Mouse (Mus musculus) embryonic facial prominence, embryonic 15.5 days (tissue): ENCODE data around the gene Tbc1d17. TPM values are rescaled to one million over a fixed set of nuclear protein-coding genes. Genes with fewer than 3 reads are reported as not detected.

Experiments
- ATAC-seq: fragments of 200-750 bp; cut with Nextera tagmentation; 2 replicates; pipeline ENCODE4 v1.8.0; 2017; ENCODE audit warnings: low read depth, moderate TSS enrichment; ENCODE audit not compliant: insufficient number of reproducible peaks, low FRiP score, low TSS enrichment
- H3K27ac ChIP-seq: fragments of 300-500 bp; sonication (generic); replicated peaks from 2 replicates; pipeline ENCODE4 v1.5.1; 2015; ENCODE audit warnings: mild to moderate bottlenecking, inconsistent platforms
- H3K27me3 ChIP-seq: fragments of 300-500 bp; sonication (generic); 2 replicates; pipeline ENCODE4 v1.6.1; 2015; ENCODE audit warnings: inconsistent platforms
- H3K36me3 ChIP-seq: fragments of 300-500 bp; sonication (generic); 2 replicates; pipeline ENCODE4 v1.6.1; 2015; ENCODE audit warnings: mild to moderate bottlenecking, inconsistent platforms
- H3K4me1 ChIP-seq: fragments of 300-500 bp; sonication (generic); 2 replicates; pipeline ENCODE4 v1.6.1; 2015; ENCODE audit warnings: inconsistent platforms
- H3K4me2 ChIP-seq: fragments of 300-500 bp; sonication (generic); replicated peaks from 2 replicates; pipeline ENCODE4 v1.6.1; 2015; ENCODE audit warnings: mild to moderate bottlenecking, inconsistent platforms
- H3K4me3 ChIP-seq: fragments of 300-500 bp; sonication (generic); replicated peaks from 2 replicates; pipeline ENCODE4 v1.5.1; 2015; ENCODE audit warnings: mild to moderate bottlenecking, inconsistent platforms
- H3K9ac ChIP-seq: fragments of 300-500 bp; sonication (generic); 2 replicates; pipeline ENCODE4 v1.6.1; 2015; ENCODE audit warnings: inconsistent platforms
- H3K9me3 ChIP-seq: fragments of 300-500 bp; sonication (generic); replicated peaks from 2 replicates; pipeline ENCODE4 v1.6.1; 2016; ENCODE audit warnings: inconsistent platforms
- WGBS: fragments of 180-500 bp; shearing (Covaris S2); methylation state at CpG from one replicate; pipeline ENCODE4 v1.1.7; 2015; 5-methylcytosine and 5-hydroxymethylcytosine counted together
- polyA plus RNA-seq: library from polyadenylated mRNA; unstranded; fragments of >200 nt; fragmentation: Nextera tagmentation; extraction: Ambion mirVana; gene quantifications from 2 replicates; pipeline ENCODE4 v1.2.1, GENCODE M21; 2015

Tbc1d17 gene
- polyA plus RNA-seq: 86.6 and 89.3 TPM in 2 replicates

GRCm38 (mm10) chr7:44848561-44849415 is at the start of gene Tbc1d17, which contains the start of gene Akt1s1:
Gene Tbc1d17 (minus strand): TSS chr7:44849079.
Gene Akt1s1 (plus strand): TSS chr7:44848991.
- no peaks in the 10 kb centered on the region for H3K27me3 ChIP-seq
- peak; percentile 90 for ATAC-seq

DNA sequence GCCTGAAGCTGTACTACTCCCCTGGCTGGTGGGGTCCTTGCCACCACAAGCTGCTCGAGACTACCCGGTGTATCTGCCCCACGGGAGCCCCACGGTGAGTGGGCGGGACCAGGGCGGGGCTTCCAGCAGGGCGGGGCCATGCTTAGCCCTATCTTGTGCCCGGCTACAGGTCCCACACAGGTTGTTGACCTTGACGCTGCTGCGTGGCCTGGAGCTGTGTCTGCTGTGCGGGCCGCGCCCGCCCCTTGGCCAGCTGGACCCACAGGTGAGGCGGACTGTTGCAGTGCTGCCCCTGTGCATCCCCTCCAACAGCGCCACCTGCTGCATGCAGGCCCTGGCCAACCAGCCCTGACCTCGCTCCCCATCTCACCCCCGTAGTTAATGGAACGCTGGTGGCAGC is 49.7 kb upstream of the Tbc1d17 start:
- Histone ChIP-seq H3K4me1 (peaks cover 48% of the 10 kb centered on the region), H3K4me3 (no peak overlapping the region), H3K4me2 (no peak overlapping the region; the same call in 1 of the 2 replicates), H3K27me3 (no peaks in the 10 kb centered on the region), H3K9me3 (no peaks in the 10 kb centered on the region), H3K36me3 (peaks cover 34% of the 10 kb centered on the region), H3K9ac (no peak overlapping the region), H3K27ac (no peak overlapping the region)
- ATAC-seq: no peak
- 36% methylated on average over 19 of the region's 19 CpGs for WGBS

More at GRCm38 (mm10) chr7:44848561-44849415, at the start of gene Tbc1d17, which contains the start of gene Akt1s1:
- peak within 1 kb of the TSS; percentile 85 for H3K4me2 ChIP-seq
- peak within 1 kb of the TSS; percentile 100 for H3K27ac ChIP-seq
- peak within 1 kb of the TSS; percentile 81 for H3K4me3 ChIP-seq
- peaks cover 39% of the 10 kb centered on the region for H3K36me3 ChIP-seq
- H3K9ac ChIP-seq: peak within 1 kb of the TSS; percentile 80
- H3K9me3 ChIP-seq: no peaks in the 10 kb centered on the region
- H3K4me1 ChIP-seq: peaks cover 38% of the 10 kb centered on the region
- under 1% methylated on average over 54 of the region's 54 CpGs for whole genome bisulfite sequencing

DNA sequence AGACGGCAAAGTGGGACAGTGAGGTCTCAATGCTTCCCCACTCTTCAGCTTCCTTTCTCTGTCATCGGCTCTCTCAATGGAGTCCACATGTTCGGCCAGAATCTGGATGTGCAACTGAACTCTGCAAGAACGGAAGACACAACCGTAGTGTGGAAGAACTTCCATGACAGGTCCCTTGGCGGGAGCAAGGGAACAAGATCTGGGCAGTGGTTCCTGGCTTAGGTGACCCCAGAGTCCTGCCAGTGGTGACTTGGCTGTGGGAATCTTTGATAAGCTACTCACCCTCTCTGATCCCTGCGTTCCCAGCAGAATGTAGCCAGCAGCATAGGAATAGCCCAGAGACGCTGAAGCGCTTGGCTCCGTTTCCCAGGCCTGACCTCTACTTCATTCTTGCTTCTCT is 47.6 kb upstream of the Tbc1d17 start:
- WGBS: 28% methylated on average over 10 of the region's 10 CpGs
- H3K9ac ChIP-seq: peak overlapping the region; percentile 59
- H3K4me1 ChIP-seq: peaks cover 49% of the 10 kb centered on the region

GRCm38 (mm10) chr7:44895593-44896434 is 46.9 kb upstream of the Tbc1d17 start, which contains the start of gene Fuz:
Gene Fuz (plus strand): TSS chr7:44896079.
- Histone ChIP-seq H3K36me3 (peaks cover 17% of the 10 kb centered on the region), H3K4me1 (peaks cover 49% of the 10 kb centered on the region), H3K4me2 (peak within 1 kb of the TSS; percentile 71), H3K9ac (peak within 1 kb of the TSS; percentile 59), H3K27ac (peak within 1 kb of the TSS; percentile 94), H3K27me3 (no peaks in the 10 kb centered on the region), H3K9me3 (no peaks in the 10 kb centered on the region), H3K4me3 (peak within 1 kb of the TSS; percentile 70)
- ATAC-seq: peak; percentile 61
- 1% methylated on average over 34 of the region's 34 CpGs for WGBS

More for the DNA sequence above, 47.6 kb upstream of the Tbc1d17 start:
- H3K27me3 ChIP-seq: no peaks in the 10 kb centered on the region
- H3K4me3 ChIP-seq: peak overlapping the region; percentile 70
- ATAC-seq: no peak
- no peaks in the 10 kb centered on the region for H3K9me3 ChIP-seq
- H3K4me2 ChIP-seq: peak overlapping the region; percentile 71
- H3K36me3 ChIP-seq: peaks cover 20% of the 10 kb centered on the region
- H3K27ac ChIP-seq: peak overlapping the region; percentile 94

- Histone ChIP-seq H3K27ac (peak overlapping the region; percentile 94), H3K4me1 (peaks cover 54% of the 10 kb centered on the region), H3K27me3 (no peaks in the 10 kb centered on the region), H3K4me3 (peak overlapping the region; percentile 70), H3K36me3 (peaks cover 11% of the 10 kb centered on the region), H3K9me3 (no peaks in the 10 kb centered on the region), H3K4me2 (peak overlapping the region; percentile 71), H3K9ac (no peak overlapping the region)
- 55% methylated on average over 7 of the region's 7 CpGs for WGBS
- ATAC-seq: no peak
Observed at GRCm38 (mm10) chr7:44895206-44895592, 46.3 kb upstream of the Tbc1d17 start.

DNA sequence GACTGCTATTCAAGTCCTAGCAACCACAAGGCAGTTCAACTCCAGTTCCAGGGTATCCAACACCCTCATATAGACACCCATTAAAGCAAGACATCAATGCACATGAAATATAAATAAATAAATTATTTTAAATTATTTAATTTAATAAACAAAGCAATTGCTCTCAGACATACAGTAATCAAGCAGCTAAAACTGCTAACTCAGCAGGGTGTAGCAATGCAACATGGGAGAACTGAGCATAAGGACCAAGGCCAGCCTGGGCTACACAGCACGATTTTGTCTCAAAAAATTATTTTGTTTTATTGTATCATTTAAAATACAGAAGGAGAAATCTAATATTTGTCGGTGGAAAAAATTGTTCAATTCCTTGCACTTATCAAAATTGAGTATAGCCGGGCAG is 45.3 kb upstream of the Tbc1d17 start:
- Histone ChIP-seq H3K36me3 (peaks cover 5% of the 10 kb centered on the region), H3K4me2 (no peak overlapping the region), H3K27ac (peak overlapping the region; percentile 48; the same call in 1 of the 2 replicates), H3K4me1 (peaks cover 54% of the 10 kb centered on the region), H3K27me3 (no peaks in the 10 kb centered on the region), H3K4me3 (no peak overlapping the region), H3K9me3 (no peaks in the 10 kb centered on the region), H3K9ac (no peak overlapping the region)
- 85% methylated on average over 3 of the region's 3 CpGs for WGBS
- ATAC-seq: no peak

DNA sequence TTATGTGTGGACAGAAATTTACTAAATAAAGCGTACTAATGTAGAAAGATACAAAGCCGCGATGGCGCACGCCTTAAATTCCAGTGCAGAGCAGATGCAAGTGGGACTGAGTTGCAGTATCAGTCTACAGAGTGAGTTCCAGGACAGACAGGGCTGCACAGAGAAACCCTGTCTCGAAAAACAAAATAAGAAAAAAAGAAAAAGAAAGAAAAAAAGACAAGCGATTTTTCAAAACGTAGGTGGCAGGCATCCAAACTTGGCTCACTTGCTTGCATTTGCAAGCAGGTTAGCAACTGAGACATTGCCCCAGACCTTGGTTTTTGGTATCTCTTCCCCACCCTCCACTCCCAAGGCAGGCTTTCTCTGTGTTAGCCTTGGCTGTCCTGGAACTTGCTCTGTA is 44.3 kb upstream of the Tbc1d17 start:
- H3K9ac ChIP-seq: no peak overlapping the region
- 16% methylated on average over 8 of the region's 8 CpGs for WGBS
- H3K4me3 ChIP-seq: peak overlapping the region; percentile 78
- peak overlapping the region; percentile 100 for H3K27ac ChIP-seq
- no peaks in the 10 kb centered on the region for H3K9me3 ChIP-seq
- H3K36me3 ChIP-seq: peaks cover 14% of the 10 kb centered on the region
- no peaks in the 10 kb centered on the region for H3K27me3 ChIP-seq
- peaks cover 52% of the 10 kb centered on the region for H3K4me1 ChIP-seq
- H3K4me2 ChIP-seq: peak overlapping the region; percentile 69
- no peak for ATAC-seq

- peak within 1 kb of the TSS; percentile 78 for H3K4me3 ChIP-seq
- H3K9ac ChIP-seq: peak within 1 kb of the TSS; percentile 66
- peak within 1 kb of the TSS; percentile 100 for H3K27ac ChIP-seq
- under 1% methylated on average over 56 of the region's 56 CpGs for WGBS
- peak; percentile 83 for ATAC-seq
- H3K4me1 ChIP-seq: peaks cover 47% of the 10 kb centered on the region
- no peaks in the 10 kb centered on the region for H3K9me3 ChIP-seq
- H3K4me2 ChIP-seq: peak within 1 kb of the TSS; percentile 69
- H3K36me3 ChIP-seq: peaks cover 17% of the 10 kb centered on the region
- H3K27me3 ChIP-seq: no peaks in the 10 kb centered on the region
Observed at GRCm38 (mm10) chr7:44892276-44892921, 43.5 kb upstream of the Tbc1d17 start, which contains the start of gene Med25. Gene Med25 (minus strand): TSS chr7:44892712.

- Histone ChIP-seq H3K4me1 (peaks cover 39% of the 10 kb centered on the region), H3K9ac (peak overlapping the region; percentile 66), H3K27ac (peak overlapping the region; percentile 100; the same call in 1 of the 2 replicates), H3K36me3 (peaks cover 25% of the 10 kb centered on the region), H3K4me2 (peak overlapping the region; percentile 69), H3K9me3 (no peaks in the 10 kb centered on the region), H3K4me3 (peak overlapping the region; percentile 78), H3K27me3 (no peaks in the 10 kb centered on the region)
- no peak for ATAC-seq
- 12% methylated on average over 6 of the region's 6 CpGs for WGBS
Observed at GRCm38 (mm10) chr7:44891611-44892010, 42.7 kb upstream of the Tbc1d17 start.

- H3K4me3 ChIP-seq: peak overlapping the region; percentile 78
- no peak for ATAC-seq
- no peak overlapping the region for H3K27ac ChIP-seq
- H3K27me3 ChIP-seq: no peaks in the 10 kb centered on the region
- WGBS: 78% methylated on average over 4 of the region's 4 CpGs
- H3K36me3 ChIP-seq: peaks cover 30% of the 10 kb centered on the region
- no peaks in the 10 kb centered on the region for H3K9me3 ChIP-seq
- H3K9ac ChIP-seq: peak overlapping the region; percentile 66; the same call in 1 of the 2 replicates
- H3K4me1 ChIP-seq: peaks cover 34% of the 10 kb centered on the region
- H3K4me2 ChIP-seq: peak overlapping the region; percentile 69
Observed at GRCm38 (mm10) chr7:44890737-44891136, 41.9 kb upstream of the Tbc1d17 start.
